Mouse (Mus musculus): Measurements from ENCODE around the gene Il10ra.
A peak's percentile ranks its signal among the peaks of the same experiment; 100 is the strongest.

- TF ChIP-seq CTCF (IDR thresholded peaks at IDR 0.05; ENCODE audit: control insufficient read depth, insufficient read depth, insufficient read length) (no peak), CEBPB (IDR thresholded peaks at IDR 0.05; ENCODE audit: low read depth) (peak; percentile 59), MYOG (IDR thresholded peaks at IDR 0.05; ENCODE audit: control insufficient read depth, extremely low read depth, insufficient read length) (no peak), MAX (IDR thresholded peaks at IDR 0.05) (no peak), USF1 (IDR thresholded peaks at IDR 0.05; ENCODE audit: low read depth) (no peak), MYOD1 (IDR thresholded peaks at IDR 0.05; ENCODE audit: control insufficient read depth, insufficient read length, low read depth) (no peak), FOSL1 (IDR thresholded peaks at IDR 0.05; ENCODE audit: insufficient read depth, low read length, poor library complexity, severe bottlenecking) (no peak)
These were observed 39.6 kb upstream of the Il10ra start for GRCm38 (mm10) chr9:45308521-45308920.
